Mouse (Mus musculus) G1E (cell line): ENCODE results near the gene Tmem94.

Source experiments
- CTCF ChIP-seq: IDR thresholded peaks from 2 replicates; pipeline ENCODE4 v1.5.1; 2012; ENCODE audit warnings: low read depth, low read length, inconsistent platforms, mixed read lengths
- GATA1 ChIP-seq: IDR thresholded peaks from 2 replicates; pipeline ENCODE4 v1.6.1; 2012; ENCODE audit warnings: borderline replicate concordance, low read length, inconsistent platforms, mixed read lengths
- POLR2AphosphoS5 ChIP-seq: IDR thresholded peaks from 2 replicates; pipeline ENCODE4 v1.6.1; 2012; ENCODE audit warnings: low read depth, low read length, inconsistent platforms; ENCODE audit not compliant: insufficient replicate concordance
- TAL1 ChIP-seq: conservative IDR thresholded peaks from 2 replicates; pipeline ENCODE4 v1.6.1; 2012; ENCODE audit warnings: low read depth, low read length, inconsistent platforms, mixed read lengths

DNA sequence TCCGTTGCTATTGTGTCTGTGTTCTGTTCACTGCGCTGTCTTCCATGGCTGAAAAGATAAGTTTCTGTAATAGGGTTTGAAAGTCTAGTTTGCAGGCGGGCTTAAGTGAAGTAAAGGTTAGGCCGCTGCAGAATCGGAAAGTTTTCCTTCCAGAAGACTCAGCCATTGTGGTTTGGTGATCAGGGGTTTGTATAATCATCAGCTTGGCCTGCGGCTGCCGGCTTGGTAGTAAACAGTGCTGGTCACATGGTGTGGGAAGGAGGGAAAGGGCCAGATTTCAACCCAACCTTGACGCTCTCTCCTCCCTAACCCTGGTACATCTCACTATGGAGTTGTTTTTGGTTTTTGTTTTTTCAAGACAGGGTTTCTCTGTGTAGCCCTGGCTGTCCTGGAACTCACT lies 1.7 kb downstream of the Tmem94 start:
- no peak for TF ChIP-seq CTCF
- TF ChIP-seq POLR2AphosphoS5: no peak
- TF ChIP-seq GATA1: no peak
- TF ChIP-seq TAL1: no peak
